Mouse (Mus musculus) cerebellum, postnatal 4 days (tissue): ENCODE data around the gene Wnt11.

Experiments
- DNase-seq, 2 experiments: peaks; one replicate each; pipeline ENCODE4 v3.0.0; 2022; ENCODE audit warnings: low spot score in 2 of 2, mixed read lengths in 1 of 2

Wnt11 gene

DNA sequence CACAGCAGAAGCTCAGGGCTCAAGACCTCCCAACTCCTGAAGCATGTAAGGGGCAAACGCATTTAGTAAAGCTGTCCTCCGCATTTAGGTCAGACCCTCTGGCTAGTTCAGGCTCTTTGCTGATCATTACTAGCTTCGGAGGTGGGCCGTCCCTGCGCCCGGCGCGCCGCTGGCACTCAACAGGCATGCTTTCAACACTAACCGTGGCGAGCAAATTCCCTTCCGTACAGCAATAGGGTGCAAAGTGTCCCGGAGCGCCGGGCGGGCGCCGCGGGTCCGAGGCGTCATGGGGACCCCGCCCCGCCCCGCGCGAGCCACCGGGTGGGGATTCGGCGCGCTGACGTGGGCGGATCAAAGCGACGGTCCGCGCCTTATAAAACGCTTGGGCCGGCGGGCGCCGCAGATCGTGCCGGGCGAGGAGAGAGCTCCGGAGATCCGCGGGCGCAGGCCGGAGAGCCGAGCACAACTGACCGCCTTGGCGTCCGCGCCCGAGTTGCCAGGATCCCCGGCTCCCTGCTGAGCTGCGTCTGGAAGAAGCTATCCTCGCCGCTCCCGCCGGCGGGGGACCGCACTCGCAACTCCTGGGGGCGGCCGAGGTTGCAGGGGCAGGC lies at the start of gene Wnt11:
TSS of gene Wnt11 (plus strand) at position 402 of the 611 bp plus-strand sequence.
- no peak for DNase-seq

DNA sequence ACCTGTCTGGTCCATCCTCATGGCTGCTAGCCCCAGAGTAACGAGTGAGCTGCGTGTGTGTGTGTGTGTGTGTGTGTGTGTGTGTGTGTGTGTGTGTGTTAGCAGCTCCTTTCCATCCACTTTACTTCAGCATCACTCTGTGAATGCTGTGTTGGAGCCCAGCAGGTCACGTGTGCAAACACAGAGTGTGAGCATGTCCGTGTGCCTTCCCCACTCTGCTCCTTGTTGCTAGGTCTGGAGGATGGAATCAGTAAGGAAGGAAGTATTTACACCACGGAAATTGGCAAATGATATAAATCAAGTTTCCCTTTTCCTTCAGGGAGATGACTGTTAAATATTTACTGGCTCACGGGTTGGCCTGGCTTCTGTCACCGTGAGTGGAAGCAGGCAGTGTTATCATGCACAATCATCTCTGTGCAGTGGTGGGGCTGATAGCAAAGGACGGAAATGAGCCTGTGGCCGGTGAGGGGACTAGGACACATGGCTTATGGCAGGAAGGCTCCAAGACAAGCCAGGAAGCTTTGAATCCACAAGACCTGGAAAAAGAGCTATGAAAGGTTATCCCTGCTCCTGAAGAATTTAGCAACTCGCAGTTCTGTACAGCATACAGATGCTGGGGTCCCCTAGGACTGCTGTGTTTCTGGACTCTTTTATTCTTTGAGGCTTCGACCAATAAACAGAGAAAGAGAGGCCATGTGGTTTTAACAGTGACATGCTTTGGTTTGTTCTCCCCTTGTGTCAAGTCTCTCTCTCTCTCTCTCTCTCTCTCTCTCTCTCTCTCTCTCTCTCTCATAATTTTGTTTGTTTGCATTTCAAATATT lies 47.9 kb upstream of the Wnt11 start:
- DNase-seq: no peak

DNA sequence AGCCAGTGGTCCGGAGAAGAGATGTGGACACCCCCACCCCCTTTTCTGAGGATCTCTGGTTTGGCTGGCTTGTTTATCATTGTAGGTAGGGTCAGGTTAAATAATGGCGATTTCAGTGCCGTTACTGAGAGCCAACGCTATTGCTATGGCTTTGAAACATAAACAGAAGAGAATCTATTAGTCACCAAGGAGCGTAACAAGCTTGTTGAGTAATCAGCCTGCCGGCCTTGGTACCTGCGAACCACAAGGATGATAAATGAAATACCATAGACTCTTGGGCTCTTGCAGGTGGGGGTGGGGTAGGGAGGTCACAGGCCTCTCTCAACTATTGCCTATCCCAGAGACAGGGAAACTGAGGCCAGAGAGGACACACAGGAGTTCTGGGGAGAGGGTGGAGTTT lies 46.2 kb upstream of the Wnt11 start:
- DNase-seq: no peak

DNA sequence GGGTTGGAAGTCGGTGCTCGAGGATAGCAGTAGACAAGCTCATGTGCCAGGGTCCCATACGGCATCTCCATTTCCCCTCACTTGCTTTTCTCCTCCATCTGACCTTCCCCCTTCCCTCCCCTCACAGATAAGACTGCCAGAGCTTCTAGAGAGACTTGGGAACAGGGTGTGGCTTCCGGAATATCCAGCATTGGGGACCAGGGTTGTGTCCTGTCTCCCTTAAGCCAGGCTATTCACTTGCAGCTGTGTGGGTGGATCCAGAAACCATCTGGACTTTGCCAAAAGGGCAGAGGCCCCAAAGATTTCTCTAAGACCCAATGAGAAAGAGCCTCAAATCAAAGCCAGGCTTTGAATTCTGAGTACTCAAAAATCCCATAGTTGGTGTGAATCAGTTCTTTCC lies 45.8 kb upstream of the Wnt11 start:
- no peak for DNase-seq

DNA sequence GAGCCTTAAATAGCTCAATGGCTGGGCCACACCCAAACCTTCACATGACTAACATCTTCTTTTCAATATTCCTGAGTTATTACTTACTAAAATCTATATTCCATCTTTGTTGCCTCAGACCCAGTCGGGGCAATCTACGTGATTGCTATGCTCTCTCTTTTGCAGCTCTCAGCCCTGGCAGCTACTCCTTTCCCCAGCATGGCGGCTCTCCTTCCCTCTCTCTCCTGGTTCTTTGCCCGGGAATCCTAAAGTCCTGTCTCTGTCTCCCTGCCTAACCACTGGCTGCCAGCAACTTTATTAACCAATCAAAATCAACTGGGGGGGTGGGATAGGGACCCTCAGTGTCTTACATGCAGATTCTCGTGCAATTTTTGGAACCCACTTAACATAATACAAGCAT lies 43.0 kb upstream of the Wnt11 start:
- no peak for DNase-seq

DNA sequence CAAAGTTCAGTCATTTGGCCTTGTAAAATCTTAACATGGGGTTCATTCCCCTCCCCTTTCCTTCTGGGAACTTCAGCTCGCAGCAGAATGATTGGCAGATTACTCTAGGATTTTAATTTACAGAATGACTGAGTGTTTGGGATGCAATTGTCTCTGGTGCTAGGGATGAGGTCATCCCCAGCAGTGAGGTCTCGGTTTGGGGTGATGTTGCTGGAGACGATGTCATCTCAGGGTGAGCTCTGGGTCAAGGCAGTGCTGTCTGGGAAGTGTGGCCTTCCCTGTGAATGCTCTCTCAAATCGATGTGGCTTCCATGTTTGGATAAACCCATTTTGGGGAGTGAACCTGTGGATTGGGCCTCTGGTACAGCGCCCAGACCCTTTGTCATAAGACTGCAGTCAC lies 41.1 kb upstream of the Wnt11 start:
- DNase-seq: no peak

DNA sequence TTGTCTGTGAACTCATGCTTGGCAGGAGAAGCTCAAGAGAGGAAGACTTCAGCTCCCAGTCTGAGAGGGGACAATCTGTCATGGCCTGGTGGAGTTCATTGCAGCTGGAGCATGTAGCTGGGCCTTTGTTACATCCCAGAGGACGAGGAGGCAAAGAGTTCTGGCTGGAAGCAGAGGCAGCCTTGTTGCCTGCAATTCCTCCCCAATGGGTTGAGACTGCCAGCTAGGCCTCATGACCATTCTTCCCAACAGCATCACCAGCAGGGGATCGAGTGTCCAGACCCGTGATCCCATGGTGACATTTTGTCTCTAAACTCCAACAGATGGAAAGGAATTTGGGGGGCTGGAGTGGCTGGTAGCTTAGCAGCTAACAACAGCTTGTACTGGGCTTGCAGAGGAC lies 40.5 kb upstream of the Wnt11 start:
- no peak for DNase-seq

DNA sequence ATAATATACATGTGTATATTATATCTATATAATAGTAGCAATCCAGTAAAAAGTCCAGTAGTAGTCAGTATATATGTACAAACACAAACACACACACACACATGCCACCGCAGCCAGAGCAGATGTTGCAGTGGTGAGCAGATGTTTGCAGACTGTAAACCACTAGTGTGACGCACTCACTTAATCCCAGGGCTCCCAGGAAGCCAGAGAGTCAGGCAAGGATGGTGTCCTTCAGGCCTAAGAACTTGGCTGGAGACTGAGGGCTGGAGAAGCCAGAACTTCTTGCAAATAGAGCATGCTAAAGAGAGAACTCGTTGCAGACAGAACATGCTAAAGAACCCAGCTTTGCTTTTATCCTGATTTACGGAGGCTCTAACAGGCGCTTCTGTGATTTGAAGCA lies 39.3 kb upstream of the Wnt11 start:
- DNase-seq: no peak

DNA sequence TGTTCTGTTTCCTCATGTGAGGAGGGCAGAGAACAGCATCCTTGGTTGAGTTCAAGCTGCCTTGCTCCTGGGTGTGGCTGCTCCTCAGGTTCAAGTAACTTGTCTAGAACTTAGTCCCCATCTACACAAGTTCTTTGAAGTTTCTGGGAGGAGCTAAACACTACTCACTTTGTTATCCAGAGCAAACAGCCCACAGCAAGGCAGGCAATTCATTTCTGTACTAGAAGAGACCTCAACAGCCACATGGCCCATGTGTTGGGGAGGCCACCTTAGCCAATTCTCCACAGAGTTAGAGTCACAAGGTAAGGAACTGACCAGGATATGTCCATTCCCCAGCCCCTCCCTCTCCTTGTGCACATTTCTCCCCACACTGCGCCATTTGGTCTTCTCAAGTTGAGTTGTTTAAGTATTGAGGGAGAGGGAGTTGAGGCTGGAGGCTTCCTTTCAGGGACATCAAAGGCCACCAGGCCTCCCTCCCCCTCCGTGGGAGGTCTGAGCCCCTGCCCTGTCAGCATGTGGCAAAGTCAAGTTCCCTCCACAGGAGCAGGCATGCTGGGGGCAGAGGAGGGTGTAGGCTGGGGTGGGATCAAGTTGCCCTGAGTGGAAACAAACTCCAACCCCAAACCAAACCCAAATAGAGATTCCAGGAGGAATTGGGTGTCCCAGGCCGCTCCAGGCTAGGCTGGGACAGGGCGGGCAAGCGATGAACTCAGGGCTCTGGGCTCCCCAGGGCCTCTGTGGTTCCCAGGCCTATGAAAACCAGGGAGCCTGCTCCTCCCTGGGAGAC lies 37.4 kb upstream of the Wnt11 start:
- DNase-seq: no peak

DNA sequence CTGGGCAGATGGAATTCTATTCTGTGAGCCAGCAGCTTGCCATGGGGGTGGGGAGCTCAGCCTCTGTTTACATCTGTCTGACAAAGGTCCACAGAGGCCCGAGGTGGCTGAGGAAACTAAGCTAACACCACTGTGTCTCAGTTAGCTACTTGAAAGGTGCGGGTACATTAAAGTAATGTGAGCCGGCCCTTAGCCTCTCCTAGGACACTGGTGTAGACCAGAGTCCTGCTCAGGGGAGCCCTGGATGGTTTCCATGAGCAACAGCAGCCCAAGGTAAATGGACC lies 36.8 kb upstream of the Wnt11 start:
- DNase-seq: no peak

DNA sequence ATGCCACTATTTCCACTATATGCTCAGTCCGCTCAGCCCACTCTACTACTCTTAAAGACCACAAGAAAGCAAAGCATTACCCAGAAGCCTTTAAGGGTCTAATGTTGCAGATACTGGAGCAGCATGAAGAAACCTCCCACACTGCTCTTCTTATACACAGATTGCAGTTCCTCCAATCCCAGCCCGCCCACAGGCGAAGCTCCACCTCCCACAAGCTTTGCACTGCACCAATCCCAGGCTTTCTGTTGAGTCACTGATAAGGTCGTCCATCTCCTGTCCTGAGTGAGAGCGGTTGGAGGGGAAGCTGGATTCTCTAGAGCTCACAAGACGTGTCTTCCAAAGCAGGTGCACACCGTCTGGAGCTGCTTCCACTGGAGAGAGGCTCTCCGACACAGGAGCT lies 34.5 kb upstream of the Wnt11 start:
- DNase-seq: no peak

DNA sequence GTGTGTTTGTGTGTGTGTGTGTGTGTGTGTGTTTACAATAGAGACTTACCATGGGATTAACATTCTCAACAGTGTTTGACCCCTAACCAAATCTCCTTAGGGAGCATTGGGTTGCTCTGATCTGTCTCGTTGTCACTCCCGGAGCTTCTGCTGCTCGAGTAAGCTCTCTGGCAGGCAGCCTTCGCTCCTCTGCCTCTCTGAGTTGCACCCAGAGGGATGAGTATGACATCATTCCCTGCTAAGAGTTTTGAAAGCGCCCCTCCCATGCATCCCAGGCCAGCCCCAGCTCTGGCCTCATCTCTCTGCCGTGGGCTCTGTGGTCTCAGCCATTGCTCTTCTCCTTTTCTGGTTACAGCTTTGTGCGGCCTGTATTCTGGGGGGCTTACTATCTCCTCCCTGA lies 33.8 kb upstream of the Wnt11 start:
- DNase-seq: no peak

DNA sequence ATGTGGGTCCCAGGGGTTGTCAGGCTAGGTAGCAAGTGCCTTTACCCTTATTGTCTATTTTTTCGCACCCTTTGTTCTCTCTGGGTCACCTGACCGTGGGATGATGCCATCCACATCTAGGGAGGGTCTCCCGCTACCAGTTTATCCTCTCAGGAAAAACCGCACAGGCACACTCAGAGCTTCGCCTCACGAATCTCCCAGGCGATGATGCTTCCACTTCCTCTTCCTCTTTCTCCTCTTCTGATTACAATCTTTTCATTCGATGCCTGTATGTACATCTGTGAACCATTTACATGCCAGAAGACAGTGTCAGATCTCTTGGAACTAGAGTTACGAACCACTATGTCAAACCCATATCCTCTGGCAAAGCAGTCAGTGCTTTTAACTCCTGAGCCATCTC lies 31.7 kb upstream of the Wnt11 start:
- no peak for DNase-seq

DNA sequence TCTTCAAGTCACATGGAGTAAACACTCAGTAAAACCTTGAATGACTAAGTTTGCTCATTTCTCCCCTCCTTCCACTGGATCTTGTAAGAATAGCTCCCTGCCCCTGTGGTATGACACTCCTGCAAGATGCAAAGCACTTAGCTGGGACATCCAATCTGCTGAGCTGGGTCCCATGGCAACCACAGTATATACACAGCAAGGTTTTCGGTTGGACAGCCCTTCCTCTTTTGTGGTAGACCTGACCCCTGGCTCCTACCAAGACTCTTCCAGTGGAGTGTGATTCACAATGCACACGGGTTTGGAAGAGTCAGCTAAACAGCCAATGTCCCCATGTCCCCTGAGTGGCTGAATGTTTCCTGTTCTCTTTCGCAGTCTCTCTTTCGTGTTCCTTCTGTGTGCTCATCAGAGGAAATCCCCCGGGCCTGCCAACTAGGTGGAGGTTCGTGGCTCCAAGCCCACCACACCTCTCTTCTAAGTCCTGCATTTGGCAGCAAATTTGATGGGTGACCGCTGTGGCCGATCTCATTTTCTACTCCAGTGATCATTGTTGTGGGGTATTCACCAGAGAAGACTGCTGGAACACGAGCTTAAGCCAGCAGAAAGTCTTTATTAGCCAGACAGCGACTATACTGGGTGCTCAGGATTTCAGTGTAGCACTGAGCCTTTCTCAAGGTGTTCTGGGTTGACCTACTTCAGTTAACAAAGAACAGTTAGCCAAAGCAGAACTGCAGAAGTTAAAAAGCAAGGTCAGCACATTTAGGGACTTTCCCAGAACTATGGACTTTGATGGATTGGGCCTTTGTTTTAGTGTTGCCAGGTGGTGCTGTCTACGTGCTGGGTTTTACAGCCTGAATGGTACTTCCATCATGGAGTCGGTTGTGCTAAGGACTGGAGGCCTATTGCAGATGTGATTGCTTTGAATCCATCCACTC lies 29.8 kb upstream of the Wnt11 start:
- peak in 1 of 2 experiments; percentile 46 for DNase-seq

DNA sequence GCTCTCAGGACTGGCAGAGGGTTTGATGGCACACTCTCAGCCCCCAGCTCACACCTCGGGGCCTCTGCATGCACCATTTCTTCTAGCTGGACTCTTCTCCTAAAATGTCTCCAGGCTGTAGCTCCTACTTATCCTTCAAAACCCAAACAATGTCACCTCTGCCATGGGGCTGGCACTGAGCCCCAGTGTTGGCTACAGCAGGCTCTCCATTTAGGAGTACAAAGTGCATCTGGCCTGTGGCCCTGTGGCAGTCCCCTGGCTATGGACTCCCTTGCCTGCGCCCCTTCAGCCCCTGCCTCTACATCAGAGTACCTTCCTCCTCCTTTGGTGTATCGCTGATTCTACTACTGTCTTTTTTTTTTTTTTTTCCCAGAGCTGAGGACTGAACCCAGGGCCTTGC lies 28.0 kb upstream of the Wnt11 start:
- DNase-seq: no peak

DNA sequence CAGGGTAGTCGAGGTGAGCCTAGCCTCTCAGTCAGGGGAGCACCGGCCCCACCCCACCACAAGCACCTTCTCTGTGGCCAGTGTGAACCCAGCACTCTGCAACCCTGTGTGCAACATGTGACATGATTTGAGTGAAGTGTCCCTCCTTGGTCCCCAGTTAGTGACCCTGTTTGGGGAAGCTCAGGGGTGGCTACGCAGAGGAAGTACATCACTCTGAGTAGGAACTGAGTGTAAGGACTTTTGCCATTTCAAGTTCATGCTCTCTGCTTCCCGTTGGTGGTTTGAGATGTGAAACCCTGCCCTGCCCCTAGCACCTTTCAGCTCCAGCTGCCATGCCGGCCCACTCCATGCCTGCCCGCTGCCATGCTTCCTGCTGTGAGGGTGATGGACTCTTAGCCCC lies 25.5 kb upstream of the Wnt11 start:
- no peak for DNase-seq

DNA sequence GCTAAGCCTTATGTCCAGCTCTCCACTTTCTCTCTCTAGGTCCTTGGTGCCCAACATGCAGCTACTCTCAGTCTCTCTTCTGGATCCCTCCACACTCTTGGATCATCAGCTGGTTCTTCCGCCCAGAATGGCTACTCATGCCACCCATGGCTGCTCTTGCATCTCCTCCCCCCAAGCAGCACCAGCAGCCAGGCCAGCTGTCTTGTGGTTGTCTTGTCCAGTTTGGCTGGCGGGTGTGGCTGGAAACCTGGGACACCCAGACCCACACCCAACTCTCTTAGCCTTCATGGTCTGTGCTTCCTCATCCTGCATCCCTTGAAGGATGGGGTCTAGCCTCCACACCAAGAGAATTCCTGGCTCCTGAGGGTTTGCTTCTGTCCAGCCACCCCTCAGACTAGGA lies 24.3 kb upstream of the Wnt11 start:
- DNase-seq: no peak

DNA sequence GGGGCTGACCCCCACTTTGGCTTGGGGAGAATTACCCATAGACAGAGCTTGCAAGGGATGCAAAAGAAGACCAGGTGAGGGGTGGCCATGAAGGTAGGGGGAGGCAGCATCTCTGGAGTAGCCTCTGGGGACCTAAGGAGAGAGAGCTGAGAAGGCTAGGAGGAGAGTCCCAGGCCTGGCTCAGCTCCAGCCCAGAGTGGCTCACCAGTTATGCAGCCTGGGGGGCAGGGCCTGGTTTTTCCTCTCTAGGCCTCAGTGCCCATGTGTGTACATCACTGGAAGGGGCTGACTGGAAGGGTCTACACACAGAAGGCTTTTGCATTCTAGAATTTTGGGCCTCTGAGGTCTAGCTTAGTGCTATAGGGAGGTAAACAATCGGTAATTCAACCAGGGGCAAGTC lies 14.4 kb upstream of the Wnt11 start:
- no peak for DNase-seq

DNA sequence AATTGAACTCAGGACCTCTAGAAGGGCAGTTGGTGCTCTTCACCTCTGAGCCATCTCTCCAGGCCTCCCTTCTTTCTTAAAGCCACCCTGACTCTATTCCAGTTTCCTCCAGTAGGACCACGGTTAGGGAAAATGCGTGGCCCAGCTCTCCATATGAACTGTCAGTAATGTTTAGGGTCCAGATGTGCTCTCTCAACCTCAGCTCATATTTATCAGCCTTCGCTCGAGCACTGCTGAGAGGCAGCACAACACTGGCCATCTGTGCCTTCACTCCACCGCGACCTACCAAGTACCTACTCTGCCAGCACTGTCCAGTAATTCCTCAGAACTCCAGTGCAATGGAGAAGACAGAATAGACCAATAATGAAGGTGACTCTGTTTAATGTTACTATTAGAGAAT lies 12.0 kb upstream of the Wnt11 start:
- DNase-seq: no peak

DNA sequence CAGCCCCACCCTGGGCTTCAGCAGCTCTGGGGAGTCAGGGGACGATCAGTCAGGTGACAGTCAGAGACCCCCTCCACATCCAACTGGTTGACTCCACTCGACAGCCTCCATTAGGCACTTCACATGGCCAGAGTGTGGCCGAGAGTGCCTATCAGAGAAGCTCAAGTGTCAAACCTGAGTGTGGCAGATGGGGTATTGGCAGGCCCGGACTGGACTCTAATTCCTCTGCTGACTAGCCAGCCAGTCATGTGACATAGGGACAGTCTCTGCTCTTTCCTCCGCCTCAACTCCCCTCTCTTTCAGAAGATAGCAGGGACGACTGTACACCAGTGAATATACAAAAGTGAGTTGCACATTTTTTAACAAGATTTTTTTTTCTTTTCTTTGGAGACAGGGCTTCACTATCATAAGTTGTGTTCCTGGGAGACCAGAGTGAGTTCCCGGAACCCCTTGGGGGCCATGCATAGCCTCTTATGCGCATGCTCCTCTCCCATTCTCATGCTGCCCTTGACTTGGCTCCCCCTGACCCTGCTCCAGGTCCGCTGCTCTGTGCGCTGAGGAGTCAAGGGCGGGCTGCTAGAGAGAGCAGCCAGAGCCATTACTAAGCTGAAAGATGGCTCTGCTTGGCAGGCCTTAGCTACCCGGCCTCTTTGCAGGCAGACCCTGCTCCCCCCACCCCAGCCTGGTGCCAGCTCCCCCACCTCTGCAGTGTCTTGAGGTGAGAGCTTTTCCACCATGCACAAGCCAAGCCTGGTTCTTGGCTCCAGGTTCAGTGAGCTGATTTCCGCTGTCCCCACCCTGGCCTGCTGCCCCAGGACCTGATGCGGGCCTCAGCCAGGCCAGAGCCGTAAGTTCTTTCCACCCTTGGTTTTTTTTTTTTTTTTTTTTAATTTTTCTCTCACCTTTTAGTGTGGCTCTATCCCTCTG lies 10.8 kb upstream of the Wnt11 start:
- no peak for DNase-seq

DNA sequence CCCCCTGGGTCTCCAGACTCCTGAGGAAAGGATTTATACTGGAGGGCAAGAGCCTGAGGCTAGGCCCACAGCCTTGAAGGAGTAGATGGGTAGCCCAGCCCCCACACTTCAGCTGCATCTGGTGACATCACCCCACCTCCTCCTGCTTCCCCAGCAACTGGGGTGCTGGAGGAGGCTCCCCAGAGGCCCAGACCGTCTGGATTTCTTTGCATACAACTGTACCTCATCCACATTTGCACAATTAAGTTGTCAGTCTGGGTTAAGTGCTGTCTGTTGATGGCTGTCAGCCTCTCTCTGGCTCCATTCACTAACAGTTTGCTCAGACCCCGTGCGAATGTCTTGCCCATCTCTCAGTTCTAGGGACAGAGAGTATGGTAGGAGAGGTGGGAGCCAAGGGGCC lies 6.9 kb upstream of the Wnt11 start:
- DNase-seq: no peak
